Mouse (Mus musculus) liver, adult 2 months (tissue): ENCODE measurements around the gene Farsb. TPM values are rescaled to one million over a fixed set of nuclear protein-coding genes. Genes with fewer than 3 reads are reported as not detected.

ENCODE experiments used
- DNase-seq: peaks from one replicate; pipeline ENCODE4 v3.0.0-alpha.2; 2011; ENCODE audit warnings: low read depth, low spot score; ENCODE audit errors: extremely low read depth
- H3K27ac ChIP-seq: fragments of 200-500 bp; replicated peaks from 2 replicates; pipeline ENCODE4 v1.5.1; 2012; ENCODE audit warnings: low read depth, mild to moderate bottlenecking, control low read depth, inconsistent platforms, low read length; ENCODE audit not compliant: insufficient read depth
- H3K27me3 ChIP-seq: fragments of 200-500 bp; 2 replicates; pipeline ENCODE4 v1.6.1; 2012; ENCODE audit warnings: mild to moderate bottlenecking, moderate library complexity, low read length, inconsistent platforms; ENCODE audit not compliant: control insufficient read depth, insufficient read depth
- H3K36me3 ChIP-seq: fragments of 200-500 bp; 2 replicates; pipeline ENCODE4 v1.6.1; 2012; ENCODE audit warnings: low read length, inconsistent platforms; ENCODE audit not compliant: control insufficient read depth, insufficient read depth
- H3K4me1 ChIP-seq: fragments of 200-500 bp; 2 replicates; pipeline ENCODE4 v1.6.1; 2011; ENCODE audit warnings: low read length; ENCODE audit not compliant: control insufficient read depth, insufficient read depth
- H3K4me3 ChIP-seq: fragments of 200-500 bp; 2 replicates; pipeline ENCODE4 v1.5.1; 2011; ENCODE audit warnings: low read depth, mild to moderate bottlenecking, control low read depth, low read length, moderate library complexity; ENCODE audit not compliant: insufficient read depth
- H3K79me2 ChIP-seq: fragments of 200-500 bp; 2 replicates; pipeline ENCODE4 v1.6.1; 2012; ENCODE audit warnings: inconsistent platforms, mild to moderate bottlenecking, low read length, moderate library complexity; ENCODE audit not compliant: control insufficient read depth, insufficient read depth
- H3K9ac ChIP-seq: fragments of 200-500 bp; 2 replicates; pipeline ENCODE4 v1.6.1; 2012; ENCODE audit warnings: low read depth, mild to moderate bottlenecking, control low read depth, inconsistent platforms, low read length
- CTCF ChIP-seq: fragments of 200-500 bp; IDR thresholded peaks from 2 replicates; pipeline ENCODE4 v1.5.1; 2011; ENCODE audit warnings: low read depth, low read length, control low read depth
- POLR2A ChIP-seq: fragments of 200-500 bp; IDR thresholded peaks from 2 replicates; pipeline ENCODE4 v1.6.1; 2011; ENCODE audit warnings: low read length, control low read depth; ENCODE audit not compliant: insufficient read depth; ENCODE audit errors: extremely low read depth
- WGBS: fragments of 180-500 bp; shearing (Covaris S2); methylation state at CpG from one replicate; pipeline ENCODE4 v1.1.7; 2018; 5-methylcytosine and 5-hydroxymethylcytosine counted together
- polyA plus RNA-seq: library from polyadenylated mRNA; depleted of rRNA; stranded (reverse); fragments of >200 nt; gene quantifications from 2 replicates; pipeline ENCODE4 v1.2.3, GENCODE M21; 2012
- total RNA-seq: library from RNA; depleted of rRNA; stranded (reverse); fragments of >200 nt; gene quantifications from 2 replicates; pipeline ENCODE4 v1.2.3, GENCODE M21; 2014

Farsb gene
- total and polyA plus RNA-seq, 2 experiments: 11.2 to 37.3 TPM

GRCm38 (mm10) chr1:78454659-78455058 lies 34.0 kb downstream of the Farsb start:
- H3K36me3 ChIP-seq: peaks cover 57% of the 10 kb centered on the region
- DNase-seq: peak; percentile 13

GRCm38 (mm10) chr1:78453886-78454285 lies 34.8 kb downstream of the Farsb start:
- no peaks in the 10 kb centered on the region; the same call in 1 of the 2 replicates for H3K79me2 ChIP-seq
- H3K36me3 ChIP-seq: peaks cover 52% of the 10 kb centered on the region
- no peaks in the 10 kb centered on the region for H3K4me1 ChIP-seq
- no peaks in the 10 kb centered on the region for H3K27me3 ChIP-seq
- 90% methylated on average over 8 of the region's 8 CpGs for WGBS
- no peak overlapping the region for H3K4me3 ChIP-seq
- no peak overlapping the region for H3K9ac ChIP-seq
- no peak for TF ChIP-seq CTCF
- TF ChIP-seq POLR2A: no peak
- DNase-seq: no peak
- H3K27ac ChIP-seq: no peak overlapping the region

More at GRCm38 (mm10) chr1:78454659-78455058, 34.0 kb downstream of the Farsb start:
- H3K9ac ChIP-seq: no peak overlapping the region
- no peak overlapping the region for H3K4me3 ChIP-seq
- H3K4me1 ChIP-seq: no peaks in the 10 kb centered on the region
- H3K79me2 ChIP-seq: no peaks in the 10 kb centered on the region; the same call in 1 of the 2 replicates
- WGBS: 57% methylated on average over 7 of the region's 7 CpGs
- TF ChIP-seq POLR2A (no peak), CTCF (peak; percentile 48)
- H3K27me3 ChIP-seq: no peaks in the 10 kb centered on the region
- no peak overlapping the region for H3K27ac ChIP-seq

- no peak for TF ChIP-seq POLR2A
- no peak for TF ChIP-seq CTCF
- peaks cover 55% of the 10 kb centered on the region for H3K36me3 ChIP-seq
Observed at GRCm38 (mm10) chr1:78452544-78452943, 36.2 kb downstream of the Farsb start.

DNA sequence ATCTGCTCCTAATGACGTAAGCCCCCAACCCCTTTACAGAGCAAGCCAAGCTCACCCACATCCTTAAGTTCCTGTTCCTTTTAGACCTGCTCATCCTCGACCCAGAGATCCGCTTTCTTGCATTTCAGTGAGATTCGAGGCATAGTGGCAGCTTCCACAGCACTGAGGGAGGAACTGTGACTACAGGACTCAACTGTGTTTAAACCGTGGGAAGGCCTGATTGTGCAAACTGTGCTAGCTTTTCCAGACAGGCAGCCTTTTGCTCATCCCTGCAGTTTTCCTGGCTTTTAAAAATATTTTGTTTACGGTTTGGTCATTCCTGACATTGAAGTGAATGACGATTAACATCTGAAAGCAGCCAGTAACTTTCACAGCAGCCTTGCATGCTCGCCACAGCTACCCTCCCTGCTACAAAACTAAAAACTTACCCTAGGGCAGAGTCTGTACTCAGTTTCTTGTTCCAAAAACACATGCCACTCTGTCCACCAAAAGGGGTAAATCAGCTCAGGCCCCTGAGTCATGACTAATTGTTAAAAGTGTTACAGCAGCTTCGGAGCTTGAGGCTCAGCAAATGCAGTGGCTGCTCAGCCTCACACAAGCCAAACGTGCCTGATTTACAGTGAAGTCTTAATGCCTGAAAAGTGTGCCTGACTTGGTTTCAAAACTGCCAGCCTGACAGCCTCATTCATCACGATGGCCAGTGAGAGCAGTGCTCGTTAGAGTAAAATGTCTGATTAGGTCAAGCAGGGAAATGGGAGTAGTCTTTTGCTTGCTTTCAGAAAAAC lies 37.4 kb downstream of the Farsb start:
- no peak overlapping the region for H3K27ac ChIP-seq
- no peak for DNase-seq
- TF ChIP-seq POLR2A (no peak), CTCF (no peak)
- peaks cover 50% of the 10 kb centered on the region for H3K36me3 ChIP-seq
- no peak overlapping the region for H3K9ac ChIP-seq
- WGBS: 90% methylated on average over 12 of the region's 12 CpGs
- no peak overlapping the region for H3K4me3 ChIP-seq
- no peaks in the 10 kb centered on the region for H3K27me3 ChIP-seq
- H3K4me1 ChIP-seq: no peaks in the 10 kb centered on the region
- H3K79me2 ChIP-seq: no peaks in the 10 kb centered on the region; the same call in 1 of the 2 replicates

More at GRCm38 (mm10) chr1:78452544-78452943, 36.2 kb downstream of the Farsb start:
- H3K27ac ChIP-seq: no peak overlapping the region
- H3K9ac ChIP-seq: no peak overlapping the region
- no peak overlapping the region for H3K4me3 ChIP-seq
- no peaks in the 10 kb centered on the region for H3K27me3 ChIP-seq
- WGBS: 89% methylated on average over 6 of the region's 6 CpGs
- no peaks in the 10 kb centered on the region; the same call in 1 of the 2 replicates for H3K79me2 ChIP-seq
- no peak for DNase-seq
- H3K4me1 ChIP-seq: no peaks in the 10 kb centered on the region

DNA sequence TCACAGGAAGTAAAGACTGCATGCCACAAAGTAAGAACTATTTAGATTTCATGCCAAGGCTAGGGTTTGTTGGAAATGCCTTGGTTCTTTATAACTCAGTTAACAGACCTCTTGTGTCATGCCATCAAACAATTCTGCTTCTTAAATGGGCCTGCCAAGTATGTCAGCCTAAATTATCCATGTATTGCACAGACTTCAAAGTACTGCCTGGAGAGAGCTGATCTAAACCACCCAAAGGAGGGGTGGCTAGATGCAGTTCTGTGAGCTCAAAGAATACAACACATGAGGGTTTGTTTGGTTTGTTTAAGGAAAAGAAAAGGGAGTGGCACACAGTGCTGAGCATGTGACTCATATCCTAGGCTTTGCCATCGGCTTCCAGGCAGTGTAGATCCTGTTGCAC lies 40.6 kb downstream of the Farsb start:
- Histone ChIP-seq H3K4me3 (no peak overlapping the region), H3K79me2 (0 out of 2 replicates have a peak, but pooled peaks cover 3% of the 10 kb centered on the region), H3K27me3 (no peaks in the 10 kb centered on the region), H3K4me1 (peaks cover 2% of the 10 kb centered on the region; the same call in 1 of the 2 replicates), H3K36me3 (peaks cover 43% of the 10 kb centered on the region), H3K27ac (no peak overlapping the region), H3K9ac (no peak overlapping the region)
- WGBS: 89% methylated on average over 1 of the region's 1 CpGs
- DNase-seq: no peak
- TF ChIP-seq CTCF (no peak), POLR2A (no peak)

GRCm38 (mm10) chr1:78446742-78447141 lies 42.0 kb downstream of the Farsb start:
- H3K36me3 ChIP-seq: peaks cover 35% of the 10 kb centered on the region
- H3K4me3 ChIP-seq: no peak overlapping the region
- no peak for DNase-seq
- WGBS: 94% methylated on average over 6 of the region's 6 CpGs
- H3K79me2 ChIP-seq: 0 out of 2 replicates have a peak, but pooled peaks cover 3% of the 10 kb centered on the region
- no peak overlapping the region for H3K27ac ChIP-seq
- H3K27me3 ChIP-seq: no peaks in the 10 kb centered on the region
- no peak overlapping the region for H3K9ac ChIP-seq
- no peak for TF ChIP-seq CTCF
- TF ChIP-seq POLR2A: no peak
- H3K4me1 ChIP-seq: peaks cover 2% of the 10 kb centered on the region; the same call in 1 of the 2 replicates
